Mouse (Mus musculus) intestine, embryonic 14.5 days (tissue): ENCODE measurements around the gene Vav1. TPM values are rescaled to one million over a fixed set of nuclear protein-coding genes. Genes with fewer than 3 reads are reported as not detected.

Source experiments
- ATAC-seq: fragments of 200-750 bp; cut with Nextera tagmentation; replicated peaks from 2 replicates; pipeline ENCODE4 v1.8.0; 2017; ENCODE audit warnings: low read depth, moderate number of reproducible peaks, moderate TSS enrichment, moderate library complexity; ENCODE audit not compliant: low FRiP score, low TSS enrichment
- DNase-seq: peaks from one replicate; pipeline ENCODE4 v3.0.0-alpha.2; 2018; ENCODE audit warnings: low spot score
- H3K27ac ChIP-seq: fragments of 300-500 bp; sonication (generic); 2 replicates; pipeline ENCODE4 v1.5.1; 2014; ENCODE audit warnings: low read depth, mild to moderate bottlenecking, control low read depth
- H3K27me3 ChIP-seq: fragments of 300-500 bp; sonication (generic); replicated peaks from 2 replicates; pipeline ENCODE4 v1.6.1; 2014; ENCODE audit warnings: low read length, control low read depth; ENCODE audit not compliant: control insufficient read depth, insufficient read depth
- H3K36me3 ChIP-seq: fragments of 300-500 bp; sonication (generic); 2 replicates; pipeline ENCODE4 v1.6.1; 2014; ENCODE audit warnings: low read length, control low read depth; ENCODE audit not compliant: control insufficient read depth, insufficient read depth
- H3K4me1 ChIP-seq: fragments of 300-500 bp; sonication (generic); replicated peaks from 2 replicates; pipeline ENCODE4 v1.6.1; 2014; ENCODE audit warnings: low read length, control low read depth, mixed read lengths; ENCODE audit not compliant: control insufficient read depth, insufficient read depth
- H3K4me2 ChIP-seq: fragments of 300-500 bp; sonication (generic); 2 replicates; pipeline ENCODE4 v1.6.1; 2014; ENCODE audit warnings: low read length
- H3K4me3 ChIP-seq: fragments of 300-500 bp; sonication (generic); 2 replicates; pipeline ENCODE4 v1.5.1; 2014; ENCODE audit warnings: low read depth, low read length, control low read depth, mixed read lengths
- H3K9ac ChIP-seq: fragments of 300-500 bp; sonication (generic); 2 replicates; pipeline ENCODE4 v1.6.1; 2014; ENCODE audit warnings: mild to moderate bottlenecking, low read length
- H3K9me3 ChIP-seq: fragments of 300-500 bp; sonication (generic); 2 replicates; pipeline ENCODE4 v1.6.1; 2016; ENCODE audit warnings: low read length, control low read depth; ENCODE audit not compliant: control insufficient read depth
- WGBS: fragments of 180-500 bp; shearing (Covaris S2); extraction: QIAGEN DNeasy Blood & Tissue Kit; methylation state at CpG from one replicate; pipeline ENCODE4 v1.1.7; 2014; 5-methylcytosine and 5-hydroxymethylcytosine counted together
- polyA plus RNA-seq: library from polyadenylated mRNA; unstranded; fragments of >200 nt; fragmentation: Nextera tagmentation; extraction: Ambion mirVana; gene quantifications from 2 replicates; pipeline ENCODE4 v1.2.1, GENCODE M21; 2014

The Vav1 gene
- polyA plus RNA-seq, 1 experiment from 2014 or later, result 2.1 TPM

DNA sequence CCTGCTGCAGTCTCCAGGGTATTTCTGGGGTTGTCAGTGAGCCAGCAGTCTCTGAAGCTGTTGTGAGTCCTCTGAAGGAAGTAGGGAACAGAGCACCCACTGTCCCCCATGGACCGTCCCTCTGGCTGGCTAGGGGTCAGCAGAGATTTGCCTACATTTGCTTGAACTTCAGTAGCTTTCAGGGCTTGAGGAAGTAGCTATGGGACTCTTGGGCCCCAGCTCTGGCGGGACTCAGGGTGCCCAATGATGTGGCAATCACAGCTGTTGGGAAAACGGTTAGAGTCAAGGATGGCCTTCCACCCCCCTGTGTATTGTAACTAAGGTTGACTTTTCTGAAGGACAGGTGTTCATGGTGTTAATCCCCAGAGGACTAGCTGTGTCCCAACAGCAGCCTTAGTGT is 1.5 kb downstream of the Vav1 start:
- Histone ChIP-seq H3K27me3 (peaks cover 8% of the 10 kb centered on the region; the same call in 1 of the 2 replicates), H3K9ac (no peak overlapping the region), H3K4me1 (peaks cover 7% of the 10 kb centered on the region), H3K9me3 (no peaks in the 10 kb centered on the region), H3K4me3 (no peak overlapping the region), H3K36me3 (no peaks in the 10 kb centered on the region), H3K27ac (no peak overlapping the region), H3K4me2 (no peak overlapping the region)
- 74% methylated on average over 3 of the region's 3 CpGs for WGBS
- no peak for DNase-seq
- no peak for ATAC-seq

DNA sequence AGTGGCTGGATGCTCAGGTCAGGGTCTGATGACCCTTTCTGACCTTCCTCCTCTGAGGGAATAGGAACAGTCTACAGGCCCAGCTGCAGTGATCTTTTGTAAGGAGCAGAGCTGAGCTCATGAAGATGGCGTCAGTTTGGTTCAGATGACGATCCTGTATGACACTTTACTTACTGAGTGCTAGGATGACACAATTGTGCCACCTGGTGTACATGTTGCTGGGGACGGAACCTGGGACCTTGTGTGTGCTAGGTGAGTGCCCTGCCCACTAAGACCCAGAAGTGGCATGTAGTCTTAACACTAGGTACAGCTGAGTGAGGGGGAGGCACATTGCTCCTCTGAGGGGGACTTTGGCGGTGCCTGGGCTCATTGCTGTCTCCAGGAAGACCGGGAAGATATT is 5.0 kb downstream of the Vav1 start:
- WGBS, result 71% methylated on average over 5 of the region's 5 CpGs
- Histone ChIP-seq H3K9me3 (no peaks in the 10 kb centered on the region), H3K27me3 (no peaks in the 10 kb centered on the region), H3K9ac (no peak overlapping the region), H3K4me3 (no peak overlapping the region), H3K27ac (no peak overlapping the region), H3K36me3 (no peaks in the 10 kb centered on the region), H3K4me1 (no peaks in the 10 kb centered on the region), H3K4me2 (no peak overlapping the region)
- ATAC-seq, result no peak
- DNase-seq, result no peak

DNA sequence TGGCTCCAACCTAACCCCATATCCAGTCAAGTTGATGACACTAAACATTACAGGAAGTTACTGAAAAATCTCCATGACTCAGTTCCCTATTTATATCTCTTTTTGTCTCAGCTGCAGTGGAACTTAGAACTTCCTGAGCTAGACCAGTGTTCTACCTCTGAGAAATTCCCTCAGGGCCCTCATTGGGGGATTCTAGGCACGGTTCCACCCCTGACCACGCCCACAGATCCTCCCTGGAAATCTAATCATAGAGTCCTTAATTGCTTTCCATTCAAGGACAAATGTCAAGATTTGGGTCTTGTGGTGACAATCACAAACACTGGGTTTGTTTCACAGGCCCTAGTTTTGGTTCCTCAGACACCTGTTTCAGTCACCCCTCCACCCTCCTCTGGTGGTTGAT is 6.2 kb downstream of the Vav1 start:
- DNase-seq, result no peak

DNA sequence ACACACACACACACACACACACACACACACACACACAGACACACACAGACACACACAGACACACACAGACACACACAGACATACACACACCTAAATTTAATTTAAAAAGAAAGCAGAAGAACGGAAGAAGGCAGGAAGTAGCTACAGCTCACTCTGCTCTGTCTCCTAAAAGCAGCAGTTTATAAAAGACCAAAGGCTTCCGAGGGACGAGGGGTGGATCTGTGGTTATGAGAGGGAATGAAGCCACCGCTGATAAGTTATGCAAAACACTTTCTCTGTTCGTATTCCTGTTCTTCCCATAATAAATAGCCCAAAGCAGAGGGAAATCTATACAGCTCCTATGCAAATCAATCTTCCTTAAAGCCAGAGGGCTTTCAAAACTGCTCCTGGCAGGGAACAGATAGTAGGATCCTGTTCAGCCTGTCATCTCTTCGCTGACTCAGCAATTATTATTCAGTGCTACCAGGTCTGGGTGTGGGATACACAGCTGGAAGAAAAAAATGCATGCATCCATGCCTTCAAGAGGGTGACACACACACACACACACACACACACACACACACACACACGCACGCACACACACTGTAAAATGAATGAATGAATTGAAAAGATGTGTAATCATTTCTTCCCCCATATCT is 7.9 kb downstream of the Vav1 start:
- H3K4me1 ChIP-seq, result no peaks in the 10 kb centered on the region
- H3K27me3 ChIP-seq, result no peaks in the 10 kb centered on the region
- no peaks in the 10 kb centered on the region for H3K36me3 ChIP-seq
- WGBS, result 58% methylated on average over 8 of the region's 8 CpGs
- H3K4me3 ChIP-seq, result no peak overlapping the region
- no peak for ATAC-seq
- H3K27ac ChIP-seq, result no peak overlapping the region
- H3K9ac ChIP-seq, result no peak overlapping the region
- H3K9me3 ChIP-seq, result no peaks in the 10 kb centered on the region
- no peak for DNase-seq
- H3K4me2 ChIP-seq, result no peak overlapping the region

More for the DNA sequence above, 6.2 kb downstream of the Vav1 start:
- Histone ChIP-seq H3K27ac (no peak overlapping the region), H3K9ac (no peak overlapping the region), H3K4me1 (no peaks in the 10 kb centered on the region), H3K4me3 (no peak overlapping the region), H3K4me2 (no peak overlapping the region), H3K9me3 (no peaks in the 10 kb centered on the region), H3K36me3 (no peaks in the 10 kb centered on the region), H3K27me3 (no peaks in the 10 kb centered on the region)
- 66% methylated on average over 2 of the region's 2 CpGs for WGBS
- ATAC-seq, result no peak

DNA sequence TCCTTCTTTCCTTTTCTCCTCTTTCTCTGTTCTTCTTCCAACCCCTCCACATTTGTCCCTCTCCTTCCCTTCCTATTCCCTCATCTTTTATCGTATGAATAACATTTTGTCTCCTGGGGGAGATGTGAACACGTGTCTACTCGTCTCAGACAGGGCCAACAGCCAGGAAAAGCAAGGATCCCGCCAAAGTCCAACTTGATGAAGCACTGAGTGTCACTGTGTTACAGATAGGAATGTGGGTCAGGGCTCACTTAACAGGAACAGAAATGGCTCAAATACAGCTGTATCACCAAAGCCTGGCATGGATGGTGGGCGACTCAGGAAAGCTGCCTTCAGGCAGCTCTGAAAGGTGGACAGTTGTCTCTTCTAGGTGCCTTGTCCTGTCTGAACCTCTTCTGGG is 10.4 kb downstream of the Vav1 start:
- ATAC-seq, result no peak
- no peaks in the 10 kb centered on the region for H3K27me3 ChIP-seq
- DNase-seq, result no peak
- H3K9me3 ChIP-seq, result no peaks in the 10 kb centered on the region
- no peak overlapping the region for H3K4me2 ChIP-seq
- no peaks in the 10 kb centered on the region for H3K36me3 ChIP-seq
- 83% methylated on average over 5 of the region's 5 CpGs for WGBS
- H3K27ac ChIP-seq, result no peak overlapping the region
- H3K4me1 ChIP-seq, result no peaks in the 10 kb centered on the region
- H3K9ac ChIP-seq, result no peak overlapping the region
- no peak overlapping the region for H3K4me3 ChIP-seq

DNA sequence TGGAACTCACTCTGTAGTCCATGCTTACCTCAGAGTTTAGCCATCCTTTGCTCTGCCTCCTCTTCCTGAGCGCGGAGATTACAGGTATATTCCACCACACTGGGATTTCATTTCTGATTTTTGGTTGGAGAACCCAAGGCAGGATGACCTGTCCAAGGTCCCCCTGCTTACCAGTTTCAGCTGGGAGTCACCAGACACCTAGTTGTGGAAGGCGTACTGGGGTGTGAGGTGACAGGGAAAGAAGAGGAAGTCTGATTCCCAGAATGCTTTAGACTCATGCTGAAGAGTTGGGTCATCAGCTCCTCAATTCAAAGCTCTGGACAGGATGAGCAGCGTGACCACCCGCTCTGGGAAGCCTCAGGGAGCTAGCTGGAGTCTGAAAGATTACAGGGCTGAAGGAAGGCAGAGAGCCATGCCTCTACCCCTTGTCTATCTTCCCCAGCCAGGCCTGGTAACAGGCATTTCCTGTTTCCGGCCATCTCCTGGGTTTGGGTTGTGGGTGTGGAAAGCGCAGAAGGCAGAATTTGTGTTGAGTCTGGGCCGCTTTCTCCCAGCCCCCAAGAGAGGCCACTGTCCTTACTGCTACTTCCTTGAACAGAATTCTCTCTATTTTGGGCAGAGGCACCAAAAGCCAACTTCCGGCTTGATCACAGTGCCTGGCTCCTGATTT is 11.2 kb downstream of the Vav1 start:
- Histone ChIP-seq H3K4me2 (no peak overlapping the region), H3K4me3 (no peak overlapping the region), H3K27ac (no peak overlapping the region), H3K9me3 (no peaks in the 10 kb centered on the region), H3K36me3 (no peaks in the 10 kb centered on the region), H3K4me1 (no peaks in the 10 kb centered on the region), H3K27me3 (no peaks in the 10 kb centered on the region), H3K9ac (no peak overlapping the region)
- no peak for ATAC-seq
- DNase-seq, result no peak
- WGBS, result 78% methylated on average over 9 of the region's 9 CpGs

DNA sequence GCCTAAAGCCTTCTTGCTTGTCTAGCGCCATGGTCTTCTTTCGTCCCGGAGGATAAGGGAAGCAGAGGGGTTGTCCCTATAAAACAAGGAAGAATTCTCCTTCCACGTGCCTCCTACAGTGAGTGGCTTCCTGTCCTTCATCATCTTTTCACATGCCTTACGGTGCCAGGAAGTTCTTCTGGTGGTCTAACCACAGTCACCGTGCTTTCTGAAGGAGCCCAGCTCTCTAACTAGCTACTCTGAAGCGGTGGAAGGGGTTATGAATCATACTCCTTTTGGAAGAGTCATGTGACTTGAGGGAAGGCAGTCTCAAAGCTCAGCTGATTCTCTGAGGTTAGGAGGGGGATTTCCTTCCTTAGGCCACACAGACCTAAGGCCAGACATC is 11.8 kb downstream of the Vav1 start:
- ATAC-seq, result no peak
- 81% methylated on average over 7 of the region's 7 CpGs for WGBS
- no peak overlapping the region for H3K27ac ChIP-seq

DNA sequence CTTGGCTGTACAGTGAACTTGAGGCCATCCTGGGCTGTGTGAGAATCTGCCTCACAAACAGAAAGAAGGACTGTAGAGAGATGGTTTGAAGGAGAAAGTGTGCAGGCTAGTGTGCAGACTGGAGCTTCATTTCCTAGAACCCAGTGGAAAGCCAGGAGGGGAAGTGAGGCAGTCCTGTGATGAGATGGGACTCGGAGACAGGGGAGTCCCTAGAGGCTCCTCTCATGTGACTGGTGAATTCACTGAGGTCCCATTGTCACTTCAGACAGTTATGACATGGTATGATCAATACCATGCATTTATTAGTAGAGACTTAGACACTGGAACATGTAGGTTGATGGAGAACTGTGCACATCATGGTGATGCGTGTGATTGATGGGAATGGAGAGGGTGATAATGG is 13.4 kb downstream of the Vav1 start:
- Histone ChIP-seq H3K9ac (no peak overlapping the region), H3K4me2 (no peak overlapping the region), H3K9me3 (no peaks in the 10 kb centered on the region), H3K4me1 (no peaks in the 10 kb centered on the region), H3K27ac (no peak overlapping the region), H3K36me3 (no peaks in the 10 kb centered on the region), H3K4me3 (no peak overlapping the region), H3K27me3 (no peaks in the 10 kb centered on the region)
- no peak for DNase-seq
- 81% methylated on average over 2 of the region's 2 CpGs for WGBS
- no peak for ATAC-seq

More for the DNA sequence above, 11.8 kb downstream of the Vav1 start:
- H3K9me3 ChIP-seq, result no peaks in the 10 kb centered on the region
- DNase-seq, result no peak
- no peak overlapping the region for H3K4me2 ChIP-seq
- H3K4me3 ChIP-seq, result no peak overlapping the region
- no peaks in the 10 kb centered on the region for H3K27me3 ChIP-seq
- H3K4me1 ChIP-seq, result no peaks in the 10 kb centered on the region
- H3K9ac ChIP-seq, result no peak overlapping the region
- no peaks in the 10 kb centered on the region for H3K36me3 ChIP-seq

DNA sequence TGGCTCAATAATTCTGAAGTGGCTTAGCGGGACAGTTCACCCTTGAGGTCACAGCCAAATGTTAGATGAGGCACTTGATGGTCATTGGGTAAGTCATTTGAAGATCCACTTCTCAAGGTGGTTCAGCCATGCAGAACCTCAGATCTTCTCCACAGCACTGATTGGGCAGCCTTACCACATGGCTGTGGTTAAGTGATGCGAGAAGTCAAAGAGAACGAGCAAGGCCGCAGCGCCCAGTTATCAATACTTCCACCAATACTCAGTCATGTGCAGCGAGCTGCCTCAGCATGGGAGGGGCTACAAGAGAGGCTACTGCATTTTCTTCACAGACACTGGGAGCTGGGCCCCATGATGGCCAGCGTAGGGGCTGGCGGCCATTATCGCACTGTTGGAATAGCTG is 14.1 kb downstream of the Vav1 start:
- H3K27ac ChIP-seq, result no peak overlapping the region
- no peaks in the 10 kb centered on the region for H3K27me3 ChIP-seq
- no peaks in the 10 kb centered on the region for H3K36me3 ChIP-seq
- H3K4me3 ChIP-seq, result no peak overlapping the region
- H3K9me3 ChIP-seq, result no peaks in the 10 kb centered on the region
- DNase-seq, result no peak
- H3K4me1 ChIP-seq, result no peaks in the 10 kb centered on the region
- WGBS, result 92% methylated on average over 9 of the region's 9 CpGs
- H3K4me2 ChIP-seq, result no peak overlapping the region
- H3K9ac ChIP-seq, result no peak overlapping the region
- ATAC-seq, result no peak
